Mouse (Mus musculus): ENCODE data around the gene Idh3g. TPM values are rescaled to one million over a fixed set of nuclear protein-coding genes. Genes with fewer than 3 reads are reported as not detected.

Idh3g gene
- total RNA-seq (2023): 100 to 1,000 TPM; 124 to 154 TPM

GRCm38 (mm10) chrX:73786364-73787224, at the start of gene Idh3g, which contains the start of gene Ssr4:
Gene Idh3g (minus strand): TSS chrX:73786897.
Gene Ssr4 (plus strand): TSS chrX:73787028.

GRCm38 (mm10) chrX:73824185-73825151, 37.8 kb upstream of the Idh3g start, which contains the start of gene Pdzd4:
Gene Pdzd4 (minus strand): TSS chrX:73824969.

GRCm38 (mm10) chrX:73774168-73774760, 12.4 kb downstream of the Idh3g start, which contains the start of gene Srpk3:
Gene Srpk3 (plus strand): TSS chrX:73774405.

GRCm38 (mm10) chrX:73756334-73757140, 30.2 kb downstream of the Idh3g start, which contains the start of gene Plxnb3:
Gene Plxnb3 (plus strand): TSS chrX:73757090.

Other genes starting within 250 kb of the Idh3g start
- gene Dusp9, start 147.5 kb downstream of the Idh3g start, total RNA-seq (2023): under 1 TPM in 1 of 2 experiments, not detected in 1; 0.36 TPM
- under 1 TPM in 1 of 2 experiments, not detected in 1; 0.36 TPM for gene Pnck, start 126.8 kb downstream of the Idh3g start, total RNA-seq (2023)
- gene Slc6a8, start 113.7 kb downstream of the Idh3g start, total RNA-seq (2023): under 1 TPM; 0.30 to 0.94 TPM
- 100 to 1,000 TPM; 113 to 115 TPM for gene Bcap31, start 70.7 kb downstream of the Idh3g start, total RNA-seq (2023)
- 100 to 1,000 TPM; 144 to 156 TPM for gene Abcd1, start 70.3 kb downstream of the Idh3g start, total RNA-seq (2023)
- 1 to 10 TPM; 2.4 to 3.2 TPM for gene Plxnb3, start 29.8 kb downstream of the Idh3g start, total RNA-seq (2023)
- gene Srpk3, start 12.5 kb downstream of the Idh3g start, total RNA-seq (2023): under 1 TPM; 0.82 to 0.97 TPM
- gene Ssr4, start 131 bp upstream of the Idh3g start, total RNA-seq (2023): 100 to 1,000 TPM; 155 to 157 TPM
- 1 to 10 TPM; 1.2 to 3.3 TPM for gene Pdzd4, start 38.1 kb upstream of the Idh3g start, total RNA-seq (2023)
- gene Avpr2, start 105.2 kb upstream of the Idh3g start, total RNA-seq (2023): not detected
- gene L1cam, start 109.2 kb upstream of the Idh3g start, total RNA-seq (2023): 100 to 1,000 TPM in 1 of 2 experiments, 10 to 100 TPM in 1; 79.0 to 123 TPM
- 100 to 1,000 TPM; 146 TPM for gene Arhgap4, start 135.0 kb upstream of the Idh3g start, total RNA-seq (2023)
- gene Naa10, start 135.0 kb upstream of the Idh3g start, total RNA-seq (2023): 10 to 100 TPM; 46.2 to 49.0 TPM
- gene Renbp, start 144.0 kb upstream of the Idh3g start, total RNA-seq (2023): 10 to 100 TPM; 68.8 to 76.7 TPM
- gene Hcfc1, start 179.5 kb upstream of the Idh3g start, total RNA-seq (2023): 10 to 100 TPM; 86.7 to 89.0 TPM
- 100 to 1,000 TPM; 131 to 140 TPM for gene Irak1, start 237.0 kb upstream of the Idh3g start, total RNA-seq (2023)

Measured in monocyte, adult 59 days (primary cell).